10 mouse cellular contexts compared by ENCODE assay signal in genomic region chr13:34133326-34134071, GRCm38 (mm10). TPM values are rescaled to one million over a fixed set of nuclear protein-coding genes. Genes with fewer than 3 reads are reported as not detected.
DNase-seq lines count a peak whose midpoint lies in the region; ATAC-seq and TF ChIP-seq lines count a peak whose summit lies in the region.
"Had no signal": no experiment of that assay in that cellular context is flagged by ENCODE, and none has a peak within 500 bp of the region (broad histone marks: within the 10 kb centered on the region; RNA-seq: fewer than 3 reads in every experiment).

No protein-coding gene starts in this region.

- peak overlapping the region; percentile 18; the same call in 1 of the 2 replicates for H3K4me3 ChIP-seq in kidney, embryonic 16.5 days (ENCODE audit: low read length)
- H3K4me3 ChIP-seq in cortical plate, adult 2 months (ENCODE audit: insufficient read depth, low read length): no peak overlapping the region
- H3K4me3 ChIP-seq in forebrain, embryonic 15.5 days: peak overlapping the region; percentile 82
- peak overlapping the region; percentile 95 for H3K4me3 ChIP-seq in midbrain, embryonic 13.5 days (replicated peaks)
- H3K4me3 ChIP-seq: erythroblast, embryonic 14.5 days had no signal

- TF ChIP-seq CTCF in cortical plate, adult 2 months (IDR thresholded peaks at IDR 0.05; ENCODE audit: extremely low read depth, insufficient read depth, low read length): no peak

- H3K4me2 ChIP-seq in kidney, embryonic 16.5 days (replicated peaks; ENCODE audit: low read depth, low read length): peak overlapping the region; percentile 43
- peak overlapping the region; percentile 70 for H3K4me2 ChIP-seq in forebrain, embryonic 15.5 days (replicated peaks)
- H3K4me2 ChIP-seq in midbrain, embryonic 13.5 days (replicated peaks): peak overlapping the region; percentile 92

- no peaks in the 10 kb centered on the region for H3K36me3 ChIP-seq in kidney, embryonic 16.5 days (ENCODE audit: insufficient read depth, low read length)
- H3K36me3 ChIP-seq in forebrain, embryonic 15.5 days: no peaks in the 10 kb centered on the region
- H3K36me3 ChIP-seq in midbrain, embryonic 13.5 days: 0 out of 2 replicates have a peak, but pooled peaks cover 3% of the 10 kb centered on the region

- peaks cover 15% of the 10 kb centered on the region for H3K27me3 ChIP-seq in kidney, embryonic 16.5 days (ENCODE audit: insufficient read depth, low read length)
- H3K27me3 ChIP-seq in forebrain, embryonic 15.5 days: no peaks in the 10 kb centered on the region
- no peaks in the 10 kb centered on the region for H3K27me3 ChIP-seq in midbrain, embryonic 13.5 days
- H3K27me3 ChIP-seq: Patski had no signal

- H3K4me1 ChIP-seq in kidney, embryonic 16.5 days (ENCODE audit: insufficient read depth, low read length): peaks cover 33% of the 10 kb centered on the region
- H3K4me1 ChIP-seq in cortical plate, adult 2 months (ENCODE audit: control insufficient read depth, insufficient read depth, low read length): peaks cover 8% of the 10 kb centered on the region; the same call in 1 of the 2 replicates
- peaks cover 45% of the 10 kb centered on the region for H3K4me1 ChIP-seq in forebrain, embryonic 15.5 days
- H3K4me1 ChIP-seq in midbrain, embryonic 13.5 days (replicated peaks): peaks cover 46% of the 10 kb centered on the region

- TF ChIP-seq POLR2A in cortical plate, adult 2 months (IDR thresholded peaks at IDR 0.05; ENCODE audit: extremely low read depth, insufficient read depth, low read length): no peak

- H3K9me3 ChIP-seq in kidney, embryonic 16.5 days (ENCODE audit: low read length): no peaks in the 10 kb centered on the region
- H3K9me3 ChIP-seq in forebrain, embryonic 15.5 days: no peaks in the 10 kb centered on the region
- H3K9me3 ChIP-seq in midbrain, embryonic 13.5 days: no peaks in the 10 kb centered on the region

- WGBS in kidney, embryonic 16.5 days: 9% methylated on average over 15 of the region's 15 CpGs
- WGBS in forebrain, embryonic 15.5 days: under 1% methylated on average over 15 of the region's 15 CpGs
- under 1% methylated on average over 15 of the region's 15 CpGs for WGBS in midbrain, embryonic 13.5 days

- peak overlapping the region; percentile 65 for H3K9ac ChIP-seq in kidney, embryonic 16.5 days (replicated peaks; ENCODE audit: low read length)
- H3K9ac ChIP-seq in forebrain, embryonic 15.5 days (replicated peaks): peak overlapping the region; percentile 95
- peak overlapping the region; percentile 100 for H3K9ac ChIP-seq in midbrain, embryonic 13.5 days (replicated peaks)

- DNase-seq in kidney, adult 8-10 months: no peak
- DNase-seq in adrenal gland, postnatal 36 days: no peak
- DNase-seq in urinary bladder, postnatal 4 days (ENCODE audit: low spot score in 2 of 2): no peak
- no peak for DNase-seq in cerebellum, adult 9-11 months

- no peak for ATAC-seq in kidney, embryonic 16.5 days (ENCODE audit: low FRiP score, low TSS enrichment)
- no peak for ATAC-seq in forebrain, embryonic 15.5 days (replicated peaks)
- peak; percentile 7; the same call in 1 of the 2 replicates for ATAC-seq in midbrain, embryonic 13.5 days
- ATAC-seq: Patski had no signal

- no peak overlapping the region for H3K27ac ChIP-seq in kidney, embryonic 16.5 days (ENCODE audit: low read length)
- peak overlapping the region; percentile 85 for H3K27ac ChIP-seq in cortical plate, adult 2 months (ENCODE audit: insufficient read depth, low read length)
- H3K27ac ChIP-seq in forebrain, embryonic 15.5 days (replicated peaks): peak overlapping the region; percentile 99
- peak overlapping the region; percentile 100 for H3K27ac ChIP-seq in midbrain, embryonic 13.5 days

RNA-seq across cellular contexts. Expression of gene Tubb2b, which starts 3.2 kb away (rescaled TPM):
- polyA plus RNA-seq in kidney, embryonic 16.5 days (2015; fragmentation: Nextera tagmentation; extraction: Ambion mirVana): 39.7 and 40.4 TPM in 2 replicates
- 264 and 334 TPM in 2 replicates for polyA plus RNA-seq in cortical plate, adult 2 months (2012; rRNA removed)
- polyA plus RNA-seq in forebrain, embryonic 15.5 days (2015; fragmentation: Nextera tagmentation; extraction: Ambion mirVana): 920 and 926 TPM in 2 replicates
- 833 and 846 TPM in 2 replicates for polyA plus RNA-seq in midbrain, embryonic 13.5 days (2015; fragmentation: Nextera tagmentation; extraction: Ambion mirVana)
- total RNA-seq in adrenal gland, postnatal 36 days (2021): 1 to 10 TPM; 1.4 to 2.2 TPM

RNA-seq across cellular contexts. Expression of gene Psmg4, which starts 29.3 kb away (rescaled TPM):
- polyA plus RNA-seq in kidney, embryonic 16.5 days (2015; fragmentation: Nextera tagmentation; extraction: Ambion mirVana): 67.4 and 74.9 TPM in 2 replicates
- polyA plus RNA-seq in cortical plate, adult 2 months (2012; rRNA removed): 37.3 and 42.2 TPM in 2 replicates
- polyA plus RNA-seq in forebrain, embryonic 15.5 days (2015; fragmentation: Nextera tagmentation; extraction: Ambion mirVana): 97.3 and 105 TPM in 2 replicates
- polyA plus RNA-seq in midbrain, embryonic 13.5 days (2015; fragmentation: Nextera tagmentation; extraction: Ambion mirVana): 92.5 and 94.6 TPM in 2 replicates
- total RNA-seq in adrenal gland, postnatal 36 days (2021): 10 to 100 TPM; 33.9 to 41.6 TPM

RNA-seq across cellular contexts. Expression of gene Tubb2a, which starts 55.7 kb away (rescaled TPM):
- polyA plus RNA-seq in kidney, embryonic 16.5 days (2015; fragmentation: Nextera tagmentation; extraction: Ambion mirVana): 143 and 150 TPM in 2 replicates
- polyA plus RNA-seq in cortical plate, adult 2 months (2012; rRNA removed): 1,313 and 1,351 TPM in 2 replicates
- 1,539 and 1,682 TPM in 2 replicates for polyA plus RNA-seq in forebrain, embryonic 15.5 days (2015; fragmentation: Nextera tagmentation; extraction: Ambion mirVana)
- 1,655 and 1,711 TPM in 2 replicates for polyA plus RNA-seq in midbrain, embryonic 13.5 days (2015; fragmentation: Nextera tagmentation; extraction: Ambion mirVana)
- 10 to 100 TPM; 24.6 to 42.9 TPM for total RNA-seq in adrenal gland, postnatal 36 days (2021)
